Mouse (Mus musculus) liver, adult 2 months (tissue): ENCODE data around the gene Troap. TPM values are rescaled to one million over a fixed set of nuclear protein-coding genes. Genes with fewer than 3 reads are reported as not detected.
A peak's percentile ranks its signal among the peaks of the same experiment; 100 is the strongest.

Experiments used
- DNase-seq: peaks from one replicate; pipeline ENCODE4 v3.0.0-alpha.2; 2011; ENCODE audit warnings: low read depth, low spot score; ENCODE audit errors: extremely low read depth
- H3K27ac ChIP-seq: fragments of 200-500 bp; replicated peaks from 2 replicates; pipeline ENCODE4 v1.5.1; 2012; ENCODE audit warnings: low read depth, mild to moderate bottlenecking, control low read depth, inconsistent platforms, low read length; ENCODE audit not compliant: insufficient read depth
- H3K27me3 ChIP-seq: fragments of 200-500 bp; 2 replicates; pipeline ENCODE4 v1.6.1; 2012; ENCODE audit warnings: mild to moderate bottlenecking, moderate library complexity, low read length, inconsistent platforms; ENCODE audit not compliant: control insufficient read depth, insufficient read depth
- H3K36me3 ChIP-seq: fragments of 200-500 bp; 2 replicates; pipeline ENCODE4 v1.6.1; 2012; ENCODE audit warnings: low read length, inconsistent platforms; ENCODE audit not compliant: control insufficient read depth, insufficient read depth
- H3K4me1 ChIP-seq: fragments of 200-500 bp; 2 replicates; pipeline ENCODE4 v1.6.1; 2011; ENCODE audit warnings: low read length; ENCODE audit not compliant: control insufficient read depth, insufficient read depth
- H3K4me3 ChIP-seq: fragments of 200-500 bp; 2 replicates; pipeline ENCODE4 v1.5.1; 2011; ENCODE audit warnings: low read depth, mild to moderate bottlenecking, control low read depth, low read length, moderate library complexity; ENCODE audit not compliant: insufficient read depth
- H3K79me2 ChIP-seq: fragments of 200-500 bp; 2 replicates; pipeline ENCODE4 v1.6.1; 2012; ENCODE audit warnings: inconsistent platforms, mild to moderate bottlenecking, low read length, moderate library complexity; ENCODE audit not compliant: control insufficient read depth, insufficient read depth
- H3K9ac ChIP-seq: fragments of 200-500 bp; 2 replicates; pipeline ENCODE4 v1.6.1; 2012; ENCODE audit warnings: low read depth, mild to moderate bottlenecking, control low read depth, inconsistent platforms, low read length
- CTCF ChIP-seq: fragments of 200-500 bp; IDR thresholded peaks from 2 replicates; pipeline ENCODE4 v1.5.1; 2011; ENCODE audit warnings: low read depth, low read length, control low read depth
- POLR2A ChIP-seq: fragments of 200-500 bp; IDR thresholded peaks from 2 replicates; pipeline ENCODE4 v1.6.1; 2011; ENCODE audit warnings: low read length, control low read depth; ENCODE audit not compliant: insufficient read depth; ENCODE audit errors: extremely low read depth
- WGBS: fragments of 180-500 bp; shearing (Covaris S2); methylation state at CpG from one replicate; pipeline ENCODE4 v1.1.7; 2018; 5-methylcytosine and 5-hydroxymethylcytosine counted together
- polyA plus RNA-seq: library from polyadenylated mRNA; depleted of rRNA; stranded (reverse); fragments of >200 nt; gene quantifications from 2 replicates; pipeline ENCODE4 v1.2.3, GENCODE M21; 2012
- total RNA-seq: library from RNA; depleted of rRNA; stranded (reverse); fragments of >200 nt; gene quantifications from 2 replicates; pipeline ENCODE4 v1.2.3, GENCODE M21; 2014

Troap gene
- total and polyA plus RNA-seq, 2 experiments: not detected

DNA sequence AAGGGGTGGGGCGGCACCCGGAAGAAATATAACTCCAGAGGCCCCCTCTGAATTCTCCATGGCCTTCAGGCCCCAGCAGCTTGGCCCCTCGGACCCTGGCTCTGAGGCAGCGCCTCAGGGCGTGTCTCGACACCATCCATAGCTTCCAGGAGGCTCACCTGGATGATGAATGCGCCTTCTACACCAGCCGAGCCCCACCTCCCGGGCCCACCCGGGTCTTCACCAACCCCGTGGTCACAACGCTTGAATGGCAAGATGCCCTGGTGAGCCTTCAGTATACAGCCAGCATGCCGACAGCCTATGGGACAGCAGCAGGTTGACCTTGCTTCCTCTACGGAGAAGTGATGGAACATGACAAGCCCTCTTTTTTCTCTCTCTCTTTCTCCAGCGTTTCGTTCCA lies 8.5 kb downstream of the Troap start:
- Histone ChIP-seq H3K36me3 (no peaks in the 10 kb centered on the region), H3K27me3 (peaks cover 4% of the 10 kb centered on the region; the same call in 1 of the 2 replicates), H3K79me2 (no peaks in the 10 kb centered on the region), H3K9ac (no peak overlapping the region), H3K4me3 (no peak overlapping the region), H3K27ac (no peak overlapping the region), H3K4me1 (0 out of 2 replicates have a peak, but pooled peaks cover 3% of the 10 kb centered on the region)
- no peak for TF ChIP-seq POLR2A
- no peak for TF ChIP-seq CTCF
- 93% methylated on average over 16 of the region's 16 CpGs for WGBS
- no peak for DNase-seq

DNA sequence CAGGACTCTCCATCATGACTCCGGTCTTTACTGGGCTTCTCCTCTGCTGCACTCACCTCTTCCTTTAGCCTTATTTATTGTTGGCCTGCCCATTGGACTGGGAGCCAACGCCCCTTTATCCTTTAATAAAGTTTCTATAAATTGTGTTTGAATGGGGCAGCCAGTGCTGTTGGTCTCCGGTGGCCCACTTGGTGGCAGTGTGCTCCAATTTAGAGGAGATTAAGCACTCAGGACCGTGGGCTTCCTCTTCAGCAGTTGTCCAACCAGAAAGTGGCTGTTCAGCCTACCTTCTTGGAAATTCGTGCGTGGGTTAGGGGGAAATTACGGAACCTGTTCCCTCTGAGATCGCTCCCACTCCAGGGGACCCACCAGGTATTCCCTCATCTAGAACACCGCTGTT lies 8.9 kb downstream of the Troap start:
- H3K27ac ChIP-seq: no peak overlapping the region
- H3K27me3 ChIP-seq: peaks cover 4% of the 10 kb centered on the region; the same call in 1 of the 2 replicates
- no peak for DNase-seq
- H3K9ac ChIP-seq: no peak overlapping the region
- TF ChIP-seq POLR2A (no peak), CTCF (peak; percentile 90)
- no peaks in the 10 kb centered on the region for H3K36me3 ChIP-seq
- 0 out of 2 replicates have a peak, but pooled peaks cover 3% of the 10 kb centered on the region for H3K4me1 ChIP-seq
- 61% methylated on average over 9 of the region's 9 CpGs for WGBS
- H3K4me3 ChIP-seq: no peak overlapping the region
- H3K79me2 ChIP-seq: no peaks in the 10 kb centered on the region

DNA sequence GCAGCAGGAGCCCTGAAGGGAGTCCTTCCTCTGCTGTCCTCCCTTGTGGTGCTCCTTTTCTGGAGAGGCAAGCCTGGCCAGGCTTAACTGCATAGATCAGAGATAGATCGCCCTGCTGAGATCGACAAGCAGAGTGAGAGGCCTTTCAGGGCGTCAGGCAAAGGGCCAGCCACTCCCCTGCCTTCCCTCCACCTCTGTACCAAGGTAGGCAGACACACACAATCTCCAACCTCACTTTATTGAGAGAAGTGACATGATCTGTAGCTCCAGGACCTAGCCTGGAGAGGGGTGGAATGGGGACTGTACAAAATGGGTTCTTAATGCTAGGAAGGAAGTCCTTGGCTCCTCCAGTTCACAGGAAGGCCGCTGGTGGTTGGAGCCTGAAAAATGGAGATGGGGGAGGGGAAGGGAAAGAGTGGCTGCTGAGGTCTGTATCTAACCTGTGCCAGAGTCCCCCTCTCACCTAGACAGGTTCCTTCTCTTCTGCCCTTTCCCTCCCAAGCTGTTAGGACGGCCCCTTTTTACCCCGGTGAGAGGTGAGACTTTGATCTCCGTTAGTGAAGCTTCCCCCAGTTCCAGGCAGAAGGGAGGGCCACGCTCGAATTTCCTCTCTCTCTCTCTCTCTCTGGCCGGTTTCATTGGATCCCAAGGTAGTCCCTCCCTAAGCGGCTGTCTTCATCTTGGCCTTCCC lies 9.6 kb downstream of the Troap start:
- H3K4me3 ChIP-seq: no peak overlapping the region
- H3K79me2 ChIP-seq: no peaks in the 10 kb centered on the region
- no peak overlapping the region for H3K27ac ChIP-seq
- H3K36me3 ChIP-seq: no peaks in the 10 kb centered on the region
- TF ChIP-seq CTCF (no peak), POLR2A (no peak)
- no peak for DNase-seq
- 0 out of 2 replicates have a peak, but pooled peaks cover 5% of the 10 kb centered on the region for H3K4me1 ChIP-seq
- H3K9ac ChIP-seq: no peak overlapping the region
- H3K27me3 ChIP-seq: peaks cover 4% of the 10 kb centered on the region; the same call in 1 of the 2 replicates
- WGBS: 13% methylated on average over 11 of the region's 11 CpGs

DNA sequence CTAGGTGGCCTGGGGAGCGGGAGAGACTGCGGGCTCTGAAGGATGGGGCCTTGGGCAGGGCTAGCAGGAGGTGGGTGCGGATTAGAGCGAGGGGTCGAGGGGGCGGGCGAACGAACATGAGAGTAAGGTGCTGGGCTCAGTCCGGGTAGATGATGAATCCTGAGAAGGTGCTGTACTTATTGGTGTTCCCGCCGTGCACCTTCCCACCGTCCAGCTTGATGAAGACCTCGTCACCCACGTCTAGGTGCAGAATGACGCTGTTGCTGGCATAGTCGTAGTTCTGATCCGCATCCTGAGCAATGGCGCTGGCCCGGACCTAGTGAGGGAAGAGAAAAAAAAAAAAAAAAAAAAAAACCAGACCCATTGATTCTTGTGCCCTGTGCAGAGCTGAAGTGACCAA lies 10.2 kb downstream of the Troap start:
- no peak for TF ChIP-seq POLR2A
- no peak for TF ChIP-seq CTCF
- H3K27me3 ChIP-seq: peaks cover 4% of the 10 kb centered on the region; the same call in 1 of the 2 replicates

DNA sequence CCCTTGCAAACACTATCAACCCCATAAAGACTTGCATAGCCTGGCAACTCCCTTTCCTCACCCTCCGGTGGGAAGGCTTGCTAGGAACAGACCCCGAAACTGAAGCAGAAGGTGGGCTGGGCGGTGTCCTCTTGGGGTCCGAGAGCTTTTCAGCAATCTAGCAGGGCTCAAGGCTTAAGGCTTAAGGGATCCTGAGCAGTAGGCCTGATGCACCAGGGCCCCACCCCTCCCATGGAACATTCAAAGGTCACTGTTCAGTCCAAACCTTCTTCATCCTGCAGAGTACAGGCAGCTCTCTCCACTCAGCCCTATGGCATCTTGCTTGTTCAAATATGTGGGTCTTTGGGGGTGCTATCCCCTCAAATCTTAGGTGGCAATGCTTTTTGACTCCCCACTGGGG lies 11.6 kb downstream of the Troap start:
- no peak overlapping the region for H3K27ac ChIP-seq
- H3K9ac ChIP-seq: no peak overlapping the region
- peaks cover 4% of the 10 kb centered on the region; the same call in 1 of the 2 replicates for H3K27me3 ChIP-seq
- TF ChIP-seq POLR2A: no peak
- 0 out of 2 replicates have a peak, but pooled peaks cover 5% of the 10 kb centered on the region for H3K4me1 ChIP-seq
- no peaks in the 10 kb centered on the region for H3K79me2 ChIP-seq
- DNase-seq: no peak
- H3K36me3 ChIP-seq: no peaks in the 10 kb centered on the region
- 92% methylated on average over 4 of the region's 4 CpGs for WGBS
- H3K4me3 ChIP-seq: no peak overlapping the region

More for the DNA sequence above, 10.2 kb downstream of the Troap start:
- H3K4me3 ChIP-seq: no peak overlapping the region
- H3K4me1 ChIP-seq: 0 out of 2 replicates have a peak, but pooled peaks cover 5% of the 10 kb centered on the region
- no peaks in the 10 kb centered on the region for H3K36me3 ChIP-seq
- no peak overlapping the region for H3K27ac ChIP-seq
- H3K79me2 ChIP-seq: no peaks in the 10 kb centered on the region
- no peak for DNase-seq
- H3K9ac ChIP-seq: no peak overlapping the region
- WGBS: 52% methylated on average over 19 of the region's 19 CpGs

DNA sequence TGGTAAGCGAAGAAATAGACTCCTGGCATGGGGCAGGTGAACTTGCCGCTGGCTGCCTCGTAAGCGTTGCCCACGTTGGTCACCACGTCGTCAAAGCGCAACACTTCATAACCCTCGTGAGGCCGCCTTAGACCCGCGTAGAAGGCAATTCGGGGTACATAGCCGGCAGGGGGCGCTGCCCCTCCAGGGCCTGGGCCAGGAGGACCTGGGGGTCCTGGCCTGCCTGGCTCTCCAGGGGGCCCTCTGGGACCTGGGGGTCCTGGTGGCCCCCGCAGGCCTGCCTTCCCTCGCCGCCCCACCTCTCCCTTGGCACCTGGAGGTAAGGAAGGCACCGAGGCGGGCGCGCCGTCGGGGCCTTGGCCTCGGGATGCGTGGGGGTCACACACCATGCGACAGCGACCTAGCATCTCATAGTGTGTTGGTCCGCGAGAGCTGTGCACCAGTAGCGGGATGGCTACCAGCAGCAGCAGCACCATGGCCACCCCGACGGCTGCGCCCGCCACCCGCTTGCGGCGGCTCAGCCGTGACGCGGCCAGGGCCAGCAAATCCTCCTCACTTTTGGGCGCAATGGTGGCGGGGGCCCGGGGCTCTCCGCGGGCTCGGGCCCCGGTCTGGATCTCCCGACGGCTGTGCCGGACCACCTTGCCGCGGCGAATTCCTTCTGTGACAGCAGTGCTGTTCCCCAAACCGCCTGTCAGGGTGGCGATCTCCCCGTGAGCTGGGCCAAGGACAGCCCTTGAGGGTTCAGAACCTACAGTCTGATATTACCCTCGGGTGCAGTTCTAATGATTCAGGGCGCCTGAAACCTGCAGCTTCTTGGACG lies 13.1 kb downstream of the Troap start, which contains the start of gene C1ql4:
TSS of gene C1ql4 (minus strand) at position 565 of the 823 bp plus-strand sequence.
- 19% methylated on average over 60 of the region's 60 CpGs for WGBS
- no peaks in the 10 kb centered on the region for H3K79me2 ChIP-seq
- TF ChIP-seq POLR2A (no peak), CTCF (peak; percentile 73)
- H3K4me1 ChIP-seq: peaks cover 11% of the 10 kb centered on the region
- peaks cover 4% of the 10 kb centered on the region; the same call in 1 of the 2 replicates for H3K27me3 ChIP-seq
- no peaks in the 10 kb centered on the region for H3K36me3 ChIP-seq
- no peak for DNase-seq
- H3K27ac ChIP-seq: no peak within 1 kb of the TSS
- H3K9ac ChIP-seq: peak within 1 kb of the TSS; percentile 41; the same call in 1 of the 2 replicates
- H3K4me3 ChIP-seq: peak within 1 kb of the TSS; percentile 38; the same call in 1 of the 2 replicates
